Mouse (Mus musculus) lung, postnatal 4 days (tissue): ENCODE data around the gene Pcif1.

Source experiments
- DNase-seq, 2 experiments: peaks; one replicate each; pipeline ENCODE4 v3.0.0; 2021

The Pcif1 gene

GRCm38 (mm10) chr2:164894048-164894447 is 14.9 kb downstream of the Pcif1 start:
- DNase-seq, result no peak

GRCm38 (mm10) chr2:164894644-164895043 is 15.5 kb downstream of the Pcif1 start:
- no peak for DNase-seq

- DNase-seq, result no peak
Observed at GRCm38 (mm10) chr2:164895885-164896284, 16.8 kb downstream of the Pcif1 start.

- no peak for DNase-seq
Observed at GRCm38 (mm10) chr2:164898008-164898407, 18.9 kb downstream of the Pcif1 start.

GRCm38 (mm10) chr2:164899034-164899433 is 19.9 kb downstream of the Pcif1 start:
- DNase-seq, result no peak

GRCm38 (mm10) chr2:164899723-164900459 is 20.8 kb downstream of the Pcif1 start:
- no peak for DNase-seq

GRCm38 (mm10) chr2:164901380-164901779 is 22.3 kb downstream of the Pcif1 start:
- no peak for DNase-seq

- DNase-seq, result no peak
Observed at GRCm38 (mm10) chr2:164903496-164903895, 24.4 kb downstream of the Pcif1 start.

GRCm38 (mm10) chr2:164906071-164906470 is 27.0 kb downstream of the Pcif1 start:
- no peak for DNase-seq

GRCm38 (mm10) chr2:164907511-164907910 is 28.4 kb downstream of the Pcif1 start:
- DNase-seq, result no peak

- no peak for DNase-seq
Observed at GRCm38 (mm10) chr2:164908011-164908410, 28.9 kb downstream of the Pcif1 start.

- no peak for DNase-seq
Observed at GRCm38 (mm10) chr2:164909100-164909499, 30.0 kb downstream of the Pcif1 start.

GRCm38 (mm10) chr2:164909542-164909941 is 30.4 kb downstream of the Pcif1 start:
- DNase-seq, result peak; percentile 62 to 71

GRCm38 (mm10) chr2:164910360-164911061 is 31.4 kb downstream of the Pcif1 start:
- no peak for DNase-seq

GRCm38 (mm10) chr2:164911086-164912048 is 32.3 kb downstream of the Pcif1 start, which contains the start of gene Zfp335:
TSS of gene Zfp335 (minus strand) at chr2:164911757.
- DNase-seq, result peak; percentile 95 to 97

GRCm38 (mm10) chr2:164912151-164912550 is 33.0 kb downstream of the Pcif1 start:
- peak in 1 of 2 experiments; percentile 59 for DNase-seq

GRCm38 (mm10) chr2:164912749-164913427 is 33.8 kb downstream of the Pcif1 start:
- no peak for DNase-seq

- peak; percentile 73 to 74 for DNase-seq
Observed at GRCm38 (mm10) chr2:164913428-164913786, 34.3 kb downstream of the Pcif1 start.

GRCm38 (mm10) chr2:164916820-164917219 is 37.7 kb downstream of the Pcif1 start:
- no peak for DNase-seq

GRCm38 (mm10) chr2:164917371-164917770 is 38.3 kb downstream of the Pcif1 start:
- DNase-seq, result no peak

GRCm38 (mm10) chr2:164918325-164918724 is 39.2 kb downstream of the Pcif1 start:
- no peak for DNase-seq

- no peak for DNase-seq
Observed at GRCm38 (mm10) chr2:164921984-164922383, 42.9 kb downstream of the Pcif1 start.
